Mouse (Mus musculus) adrenal gland, adult 2 months (tissue): Measurements from ENCODE around the gene Hist2h4. TPM values are rescaled to one million over a fixed set of nuclear protein-coding genes. Genes with fewer than 3 reads are reported as not detected.
"Not testable (repeated sequence)": the region's sequence is repeated elsewhere in the genome, so short reads cannot be mapped to it uniquely, and the experiment has no call there.

Experiments
- DNase-seq: peaks from one replicate; pipeline ENCODE4 v3.0.0; 2021
- microRNA-seq, 2 experiments: library from miRNA; unstranded; fragments of <30 nt; microRNA quantifications; one replicate each; pipeline ENCODE4 v1.2.0; 2021
- polyA plus RNA-seq: library from polyadenylated mRNA; depleted of rRNA; stranded (reverse); fragments of >200 nt; gene quantifications from 2 replicates; pipeline ENCODE4 v1.2.3, GENCODE M21; 2012; rRNA removed
- total RNA-seq, 2 experiments: library from RNA; stranded (reverse); gene quantifications; 2 replicates each; pipeline ENCODE4 v1.2.3; 2021

Gene Hist2h4
- total and polyA plus RNA-seq, 3 experiments = 2.8 to 26.7 (median 15.2) TPM

DNA sequence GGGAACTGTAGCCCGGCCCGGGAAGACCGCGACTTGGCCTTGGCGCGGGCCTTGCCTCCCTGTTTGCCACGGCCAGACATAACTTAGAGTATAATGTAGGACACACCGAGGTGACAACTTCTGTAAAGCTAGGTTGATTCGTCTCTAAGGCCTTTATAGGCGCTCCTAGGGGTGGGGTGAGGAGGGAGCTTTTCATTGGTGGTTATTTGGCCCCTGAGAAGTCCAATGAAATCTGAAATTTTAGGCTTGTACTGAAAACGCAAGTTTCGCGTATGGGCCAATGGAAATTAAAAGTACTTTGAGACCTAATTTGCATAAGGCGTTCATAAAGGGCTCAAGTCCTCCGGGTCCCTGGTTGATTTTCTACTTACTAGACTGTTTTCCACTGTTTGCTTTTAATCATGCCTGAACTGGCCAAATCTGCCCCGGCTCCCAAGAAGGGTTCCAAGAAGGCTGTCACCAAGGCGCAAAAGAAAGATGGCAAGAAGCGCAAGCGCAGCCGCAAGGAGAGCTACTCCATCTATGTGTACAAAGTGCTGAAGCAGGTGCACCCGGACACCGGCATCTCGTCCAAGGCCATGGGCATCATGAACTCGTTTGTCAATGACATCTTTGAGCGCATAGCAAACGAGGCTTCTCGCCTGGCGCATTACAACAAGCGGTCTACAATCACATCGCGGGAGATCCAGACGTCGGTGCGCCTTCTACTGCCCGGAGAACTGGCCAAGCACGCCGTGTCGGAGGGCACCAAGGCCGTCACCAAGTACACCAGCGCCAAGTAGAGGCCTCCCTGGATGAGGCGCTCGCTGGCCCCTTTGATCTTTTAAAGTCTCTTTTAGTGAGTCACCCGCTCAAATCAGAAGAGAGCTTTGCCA is 42.1 kb downstream of the Hist2h4 start, which contains the start of the genes Hist2h2ac and Hist2h2be:
Hist2h2ac (minus strand) TSS at position 116 of the 875 bp plus-strand sequence.
Hist2h2be (plus strand) TSS at position 355 of the 875 bp plus-strand sequence.
- peak; percentile 95 for DNase-seq

DNA sequence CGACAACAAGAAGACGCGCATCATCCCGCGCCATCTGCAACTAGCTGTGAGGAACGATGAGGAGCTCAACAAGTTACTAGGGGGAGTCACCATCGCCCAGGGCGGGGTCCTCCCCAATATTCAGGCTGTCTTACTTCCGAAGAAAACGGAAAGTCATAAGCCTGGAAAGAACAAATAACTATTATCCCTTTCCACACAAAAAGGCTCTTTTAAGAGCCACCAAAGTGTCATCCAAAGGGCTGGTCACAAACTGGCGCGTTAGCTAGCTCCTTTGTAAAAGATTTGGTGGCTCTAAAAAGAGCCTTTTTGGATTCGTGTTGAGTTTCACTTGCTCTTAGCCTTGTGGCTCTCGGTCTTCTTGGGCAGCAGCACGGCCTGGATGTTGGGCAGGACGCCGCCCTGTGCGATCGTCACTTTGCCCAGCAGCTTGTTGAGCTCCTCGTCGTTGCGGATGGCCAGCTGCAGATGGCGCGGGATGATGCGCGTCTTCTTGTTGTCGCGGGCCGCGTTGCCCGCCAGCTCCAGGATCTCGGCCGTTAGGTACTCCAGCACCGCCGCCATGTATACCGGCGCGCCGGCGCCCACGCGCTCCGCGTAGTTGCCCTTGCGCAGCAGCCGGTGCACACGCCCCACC is 42.9 kb downstream of the Hist2h4 start:
- not testable (repeated sequence) for DNase-seq

DNA sequence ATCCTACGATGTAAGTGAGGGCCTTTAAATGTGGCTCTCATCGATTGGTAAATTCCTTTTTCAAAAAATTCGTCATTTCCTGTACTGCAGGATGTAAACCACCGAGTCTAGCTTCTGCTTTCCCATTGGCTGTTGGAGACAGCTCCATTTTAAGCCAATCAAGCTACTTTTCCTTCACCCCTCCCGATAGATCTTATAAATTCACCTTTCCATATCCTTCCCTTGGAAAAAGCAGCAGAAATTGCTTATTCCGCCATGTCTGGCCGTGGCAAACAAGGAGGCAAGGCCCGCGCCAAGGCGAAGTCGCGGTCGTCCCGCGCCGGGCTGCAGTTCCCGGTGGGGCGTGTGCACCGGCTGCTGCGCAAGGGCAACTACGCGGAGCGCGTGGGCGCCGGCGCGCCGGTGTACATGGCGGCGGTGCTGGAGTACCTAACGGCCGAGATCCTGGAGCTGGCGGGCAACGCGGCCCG is 43.4 kb downstream of the Hist2h4 start, which contains the start of the genes Bola1 and Hist2h2ab:
Bola1 (minus strand) TSS at position 49 of the 470 bp plus-strand sequence.
Hist2h2ab (plus strand) TSS at position 205 of the 470 bp plus-strand sequence.
- peak; percentile 87 for DNase-seq

DNA sequence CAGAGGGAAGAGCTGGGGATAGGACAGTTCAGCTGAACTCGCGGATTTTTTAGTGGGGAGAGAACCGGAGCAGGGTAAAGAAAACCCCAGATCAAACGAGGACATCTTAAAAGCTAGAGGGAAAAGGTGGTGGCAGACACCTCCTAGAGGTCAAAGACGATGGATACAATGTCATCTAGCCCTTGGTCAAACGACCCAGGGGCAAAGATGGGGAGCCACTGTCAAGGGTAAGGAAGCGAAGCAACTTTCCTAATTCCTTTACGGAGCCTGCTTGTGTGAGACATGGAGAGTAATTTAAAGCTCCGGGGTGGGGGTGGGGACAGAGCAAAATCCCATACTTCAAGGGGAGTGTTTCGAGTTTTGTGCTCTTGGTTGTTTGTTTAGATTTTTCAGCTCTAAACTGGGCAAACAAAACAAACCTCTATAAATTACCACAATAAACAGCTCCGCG is 43.9 kb downstream of the Hist2h4 start:
- DNase-seq = peak; percentile 55

Small RNA genes lying within 50 kb of the gene (microRNA-seq; reads per million reads assigned to microRNA genes)
- gene Gm44492 (0 reads per million in 2 experiments), gene Gm47311 (0 reads per million in 2 experiments), gene Gm47313 (0 reads per million in 2 experiments)

Other genes with a start within 250 kb of the Hist2h4 start
- 10 to 100 TPM; 38.3 to 39.4 TPM for gene Vps45, start 204.8 kb downstream of the Hist2h4 start, total RNA-seq
- 2.6 and 3.0 TPM in 2 replicates for gene Vps45, start 204.8 kb downstream of the Hist2h4 start, polyA plus RNA-seq
- 10 to 100 TPM; 25.0 to 38.2 TPM for gene Otud7b, start 158.8 kb downstream of the Hist2h4 start, total RNA-seq
- 16.3 and 19.7 TPM in 2 replicates for gene Otud7b, start 158.8 kb downstream of the Hist2h4 start, polyA plus RNA-seq
- 10 to 100 TPM; 27.4 to 34.6 TPM for gene Mtmr11, start 101.3 kb downstream of the Hist2h4 start, total RNA-seq
- gene Mtmr11, start 101.3 kb downstream of the Hist2h4 start, polyA plus RNA-seq = 15.0 and 20.5 TPM in 2 replicates
- 10 to 100 TPM; 49.4 to 55.2 TPM for gene Sf3b4, start 91.0 kb downstream of the Hist2h4 start, total RNA-seq
- gene Sf3b4, start 91.0 kb downstream of the Hist2h4 start, polyA plus RNA-seq = 169 and 183 TPM in 2 replicates
- 10 to 100 TPM in 1 of 2 experiments, 1 to 10 TPM in 1; 5.7 to 14.1 TPM for gene Sv2a, start 82.2 kb downstream of the Hist2h4 start, total RNA-seq
- 3.3 and 3.6 TPM in 2 replicates for gene Sv2a, start 82.2 kb downstream of the Hist2h4 start, polyA plus RNA-seq
- gene Bola1, start 43.6 kb downstream of the Hist2h4 start, total RNA-seq = 10 to 100 TPM; 29.6 to 38.9 TPM
- 95.5 and 96.5 TPM in 2 replicates for gene Bola1, start 43.6 kb downstream of the Hist2h4 start, polyA plus RNA-seq
- 1 to 10 TPM; 3.1 to 8.3 TPM for gene Hist2h2ab, start 43.4 kb downstream of the Hist2h4 start, total RNA-seq
- gene Hist2h2ab, start 43.4 kb downstream of the Hist2h4 start, polyA plus RNA-seq = 0.93 and 4.7 TPM in 2 replicates
- gene Hist2h2ac, start 42.4 kb downstream of the Hist2h4 start, total RNA-seq = 10 to 100 TPM; 41.3 to 58.9 TPM
- 5.1 TPM in 2 replicates for gene Hist2h2ac, start 42.4 kb downstream of the Hist2h4 start, polyA plus RNA-seq
- gene Hist2h2be, start 42.2 kb downstream of the Hist2h4 start, total RNA-seq = 10 to 100 TPM; 15.6 to 23.5 TPM
- gene Hist2h2be, start 42.2 kb downstream of the Hist2h4 start, polyA plus RNA-seq = 6.1 and 6.4 TPM in 2 replicates
- 10 to 100 TPM; 21.8 to 28.5 TPM for gene Hist2h3c2, start 24.2 kb downstream of the Hist2h4 start, total RNA-seq
- gene Hist2h3c2, start 24.2 kb downstream of the Hist2h4 start, polyA plus RNA-seq = 59.6 and 80.3 TPM in 2 replicates
- gene Hist2h2aa2, start 23.0 kb downstream of the Hist2h4 start, total RNA-seq = 100 to 1,000 TPM; 493 to 563 TPM
- gene Hist2h2aa2, start 23.0 kb downstream of the Hist2h4 start, polyA plus RNA-seq = 686 and 751 TPM in 2 replicates
- 10 to 100 TPM in 1 of 2 experiments, not detected in 1; 21.4 TPM for gene Hist2h2aa1, start 17.8 kb downstream of the Hist2h4 start, total RNA-seq
- 503 and 643 TPM in 2 replicates for gene Hist2h2aa1, start 17.8 kb downstream of the Hist2h4 start, polyA plus RNA-seq
- 1 to 10 TPM in 1 of 2 experiments, not detected in 1; 2.0 TPM for gene Hist2h3c1, start 16.6 kb downstream of the Hist2h4 start, total RNA-seq
- not detected in 2 replicates for gene Hist2h3c1, start 16.6 kb downstream of the Hist2h4 start, polyA plus RNA-seq
- gene Hist2h3b, start 5.3 kb upstream of the Hist2h4 start, total RNA-seq = 10 to 100 TPM; 50.8 to 65.4 TPM
- gene Hist2h3b, start 5.3 kb upstream of the Hist2h4 start, polyA plus RNA-seq = 30.9 and 38.0 TPM in 2 replicates
- gene Hist2h2bb, start 6.4 kb upstream of the Hist2h4 start, total RNA-seq = 10 to 100 TPM; 61.7 to 85.5 TPM
- gene Hist2h2bb, start 6.4 kb upstream of the Hist2h4 start, polyA plus RNA-seq = 0.93 TPM in 1 of 2 replicates, not detected in the other
- gene Fcgr1, start 30.7 kb upstream of the Hist2h4 start, total RNA-seq = 1 to 10 TPM; 1.9 to 2.1 TPM
- 2.2 and 2.3 TPM in 2 replicates for gene Fcgr1, start 30.7 kb upstream of the Hist2h4 start, polyA plus RNA-seq
- gene BC107364, start 189.0 kb upstream of the Hist2h4 start, total RNA-seq = not detected
- gene BC107364, start 189.0 kb upstream of the Hist2h4 start, polyA plus RNA-seq = not detected in 2 replicates